Mouse (Mus musculus) neural tube, embryonic 15.5 days (tissue): ENCODE measurements around the gene Wnt16. TPM values are rescaled to one million over a fixed set of nuclear protein-coding genes. Genes with fewer than 3 reads are reported as not detected.

Experiments
- ATAC-seq: fragments of 200-750 bp; cut with Nextera tagmentation; 2 replicates; pipeline ENCODE4 v1.8.0; 2017; ENCODE audit warnings: mild to moderate bottlenecking, moderate TSS enrichment, moderate library complexity; ENCODE audit not compliant: low FRiP score
- H3K27ac ChIP-seq: fragments of 300-500 bp; sonication (generic); replicated peaks from 2 replicates; pipeline ENCODE4 v1.5.1; 2015; ENCODE audit warnings: mild to moderate bottlenecking, inconsistent platforms
- H3K27me3 ChIP-seq: fragments of 300-500 bp; sonication (generic); replicated peaks from 2 replicates; pipeline ENCODE4 v1.6.1; 2015; ENCODE audit warnings: inconsistent platforms
- H3K36me3 ChIP-seq: fragments of 300-500 bp; sonication (generic); 2 replicates; pipeline ENCODE4 v1.6.1; 2015; ENCODE audit warnings: inconsistent platforms
- H3K4me1 ChIP-seq: fragments of 300-500 bp; sonication (generic); 2 replicates; pipeline ENCODE4 v1.6.1; 2015; ENCODE audit warnings: inconsistent platforms
- H3K4me2 ChIP-seq: fragments of 300-500 bp; sonication (generic); 2 replicates; pipeline ENCODE4 v1.6.1; 2015; ENCODE audit warnings: inconsistent platforms, mild to moderate bottlenecking, moderate library complexity
- H3K4me3 ChIP-seq: fragments of 300-500 bp; sonication (generic); replicated peaks from 2 replicates; pipeline ENCODE4 v1.5.1; 2015; ENCODE audit warnings: mild to moderate bottlenecking, inconsistent platforms
- H3K9ac ChIP-seq: fragments of 300-500 bp; sonication (generic); replicated peaks from 2 replicates; pipeline ENCODE4 v1.6.1; 2015; ENCODE audit warnings: mild to moderate bottlenecking, inconsistent platforms
- H3K9me3 ChIP-seq: fragments of 300-500 bp; sonication (generic); replicated peaks from 2 replicates; pipeline ENCODE4 v1.6.1; 2016; ENCODE audit warnings: inconsistent platforms
- WGBS: fragments of 180-500 bp; shearing (Covaris S2); methylation state at CpG from one replicate; pipeline ENCODE4 v1.1.7; 2015; ENCODE audit warnings: mixed read lengths; 5-methylcytosine and 5-hydroxymethylcytosine counted together
- polyA plus RNA-seq: library from polyadenylated mRNA; unstranded; fragments of >200 nt; fragmentation: Nextera tagmentation; extraction: Ambion mirVana; gene quantifications from 2 replicates; pipeline ENCODE4 v1.2.1, GENCODE M21; 2015

The Wnt16 gene
- polyA plus RNA-seq, 1 experiment from 2014 or later = 0.88 TPM

DNA sequence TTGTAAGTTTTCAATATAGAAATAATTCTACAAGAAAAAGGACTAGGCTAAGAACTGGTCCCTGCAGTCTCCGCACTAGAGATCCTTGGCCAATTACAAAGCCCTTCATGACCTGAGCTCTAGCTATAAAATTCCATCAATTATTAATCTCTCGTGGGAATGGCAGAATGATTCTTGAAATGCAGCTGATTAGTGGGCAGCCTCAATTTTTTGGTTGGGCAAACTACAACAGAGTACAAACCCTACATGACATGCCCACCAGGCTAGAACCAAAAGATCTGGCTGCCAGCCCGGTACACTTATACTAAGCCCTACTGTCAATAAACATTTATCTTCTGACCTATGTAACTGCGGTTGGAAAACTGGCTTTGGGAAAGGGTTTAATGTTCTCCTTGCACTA is 39.1 kb downstream of the Wnt16 start:
- no peak for ATAC-seq
- H3K4me2 ChIP-seq = no peak overlapping the region
- no peak overlapping the region for H3K27ac ChIP-seq
- no peak overlapping the region for H3K4me3 ChIP-seq
- H3K36me3 ChIP-seq = 0 out of 2 replicates have a peak, but pooled peaks cover 2% of the 10 kb centered on the region
- 59% methylated on average over 4 of the region's 4 CpGs for WGBS
- no peaks in the 10 kb centered on the region for H3K4me1 ChIP-seq
- no peaks in the 10 kb centered on the region for H3K9me3 ChIP-seq
- H3K27me3 ChIP-seq = no peaks in the 10 kb centered on the region
- no peak overlapping the region for H3K9ac ChIP-seq

DNA sequence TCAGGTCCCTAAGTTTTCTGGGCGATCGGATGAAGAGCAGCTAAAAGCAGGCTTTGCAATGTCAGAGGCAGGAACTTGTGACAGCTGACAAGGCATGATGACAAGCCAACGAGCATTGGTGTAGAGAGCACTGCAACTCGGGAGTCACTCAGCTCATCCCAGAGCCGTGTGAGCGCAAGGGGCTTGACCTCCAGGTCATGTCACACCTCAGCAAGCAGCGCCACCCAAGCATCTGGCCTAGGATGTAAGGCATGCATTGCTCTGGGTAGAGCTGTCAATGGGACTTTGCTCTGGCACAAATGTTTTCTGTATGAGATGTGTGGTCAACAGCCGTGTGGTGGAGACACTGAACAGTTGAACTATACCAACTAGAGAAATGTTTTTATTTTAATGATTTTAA is 39.9 kb downstream of the Wnt16 start:
- 86% methylated on average over 8 of the region's 8 CpGs for WGBS
- Histone ChIP-seq H3K9ac (no peak overlapping the region), H3K4me2 (no peak overlapping the region), H3K36me3 (0 out of 2 replicates have a peak, but pooled peaks cover 2% of the 10 kb centered on the region), H3K9me3 (no peaks in the 10 kb centered on the region), H3K27me3 (no peaks in the 10 kb centered on the region), H3K4me1 (no peaks in the 10 kb centered on the region), H3K4me3 (no peak overlapping the region), H3K27ac (no peak overlapping the region)
- ATAC-seq = no peak

DNA sequence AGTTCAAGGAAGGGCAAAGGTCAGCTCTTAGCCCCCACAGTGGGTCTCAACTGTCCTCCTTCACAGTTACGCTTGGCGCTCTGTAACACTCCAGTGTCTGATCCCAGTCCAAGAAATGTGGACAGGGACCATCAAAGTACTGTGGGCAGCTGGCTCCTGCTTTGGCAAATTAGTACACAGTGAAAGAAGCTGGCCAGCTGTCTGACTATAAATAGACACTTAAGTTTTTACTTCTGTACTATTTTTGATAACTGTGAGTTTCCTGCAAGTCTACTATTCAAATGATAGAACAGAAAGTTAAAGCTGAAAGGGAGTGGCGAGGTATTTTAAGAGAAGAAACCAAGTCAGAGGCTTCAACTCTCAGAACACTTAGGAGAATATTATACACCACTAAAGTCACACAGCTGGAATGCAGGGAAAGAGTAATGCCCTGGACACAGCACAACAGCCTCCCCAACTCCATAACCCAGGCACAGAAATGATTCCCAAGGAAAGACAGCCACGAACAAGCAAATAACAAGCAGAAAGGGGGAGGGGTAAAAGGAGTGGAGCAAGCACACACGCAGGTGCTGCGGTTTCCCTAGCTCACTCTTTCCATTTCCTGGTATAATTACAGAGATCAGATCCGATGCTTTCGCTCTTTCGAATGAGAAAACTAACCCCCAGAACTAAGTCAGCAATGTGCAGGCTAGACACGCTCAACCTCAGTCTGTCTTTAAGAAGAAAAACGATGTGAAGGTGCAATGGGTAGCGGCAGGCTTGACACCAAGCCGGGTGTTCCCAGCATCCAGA is 42.3 kb downstream of the Wnt16 start:
- ATAC-seq = no peak
- no peaks in the 10 kb centered on the region for H3K27me3 ChIP-seq
- 90% methylated on average over 13 of the region's 13 CpGs for WGBS

DNA sequence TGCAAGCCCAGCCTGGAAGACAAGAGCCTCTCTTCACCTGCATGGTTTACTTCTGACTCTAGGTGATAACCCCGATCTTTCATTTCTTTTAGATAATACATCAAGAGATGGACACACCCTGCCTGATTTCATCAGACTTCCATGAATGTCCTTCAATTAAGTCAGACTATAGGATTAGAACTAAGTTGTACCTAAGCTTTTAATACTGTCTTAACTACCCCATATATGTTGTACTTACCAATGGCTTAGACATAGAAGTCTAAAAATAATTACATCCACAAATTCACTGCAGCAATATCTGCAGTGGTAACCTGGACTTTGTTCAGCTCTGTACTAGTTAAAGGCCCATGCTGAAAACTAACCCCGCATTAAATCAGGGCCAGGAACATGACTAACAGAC is 44.5 kb downstream of the Wnt16 start:
- Histone ChIP-seq H3K9ac (no peak overlapping the region), H3K36me3 (peaks cover 11% of the 10 kb centered on the region; the same call in 1 of the 2 replicates), H3K4me1 (no peaks in the 10 kb centered on the region), H3K27ac (no peak overlapping the region), H3K27me3 (no peaks in the 10 kb centered on the region), H3K4me2 (no peak overlapping the region), H3K9me3 (no peaks in the 10 kb centered on the region), H3K4me3 (no peak overlapping the region)
- 93% methylated on average over 2 of the region's 2 CpGs for WGBS
- no peak for ATAC-seq

More for the DNA sequence above, 42.3 kb downstream of the Wnt16 start:
- Histone ChIP-seq H3K9ac (no peak overlapping the region), H3K9me3 (no peaks in the 10 kb centered on the region), H3K4me1 (no peaks in the 10 kb centered on the region), H3K4me3 (no peak overlapping the region), H3K27ac (no peak overlapping the region), H3K36me3 (0 out of 2 replicates have a peak, but pooled peaks cover 2% of the 10 kb centered on the region), H3K4me2 (no peak overlapping the region)

DNA sequence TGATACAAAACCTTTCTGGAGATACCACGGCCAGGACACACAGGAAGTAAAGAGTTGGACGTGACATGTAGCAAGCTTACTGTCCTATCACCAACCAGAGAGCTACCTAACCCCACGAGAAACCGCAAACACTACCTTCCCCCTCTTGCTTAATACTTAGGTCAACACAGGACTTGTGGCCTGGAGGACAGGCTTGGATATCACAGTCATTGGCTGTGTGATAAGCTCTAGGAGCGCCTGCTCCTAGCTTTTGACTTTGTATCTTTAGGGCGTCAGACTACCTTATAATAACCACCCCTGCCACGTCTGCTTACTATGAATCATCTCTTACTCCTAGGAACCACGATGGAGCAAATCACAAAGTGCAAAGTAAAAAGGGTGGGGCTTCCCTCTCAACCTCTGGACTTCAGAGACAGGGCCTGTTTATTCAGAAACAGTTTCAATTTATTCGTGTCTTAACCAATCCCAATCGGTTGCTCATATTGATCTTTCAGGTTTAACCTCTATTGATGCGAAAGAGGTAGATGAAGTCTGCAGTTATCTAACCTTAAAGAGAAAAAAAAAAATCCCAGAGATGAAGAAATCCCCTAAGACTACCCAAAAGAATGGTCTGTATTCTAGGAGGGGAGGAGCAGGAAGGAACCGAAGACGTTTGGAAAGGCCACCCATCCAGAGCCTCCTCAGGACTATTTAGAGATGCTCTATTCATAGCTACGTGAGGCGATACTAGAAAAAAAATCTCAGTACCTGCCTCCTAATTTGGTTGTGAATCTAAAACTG is 51.9 kb downstream of the Wnt16 start:
- no peak overlapping the region for H3K27ac ChIP-seq
- H3K4me3 ChIP-seq = no peak overlapping the region
- no peaks in the 10 kb centered on the region for H3K9me3 ChIP-seq
- H3K4me2 ChIP-seq = no peak overlapping the region
- no peaks in the 10 kb centered on the region for H3K4me1 ChIP-seq
- ATAC-seq = no peak
- peaks cover 22% of the 10 kb centered on the region; the same call in 1 of the 2 replicates for H3K36me3 ChIP-seq
- WGBS = 96% methylated on average over 15 of the region's 15 CpGs
- no peaks in the 10 kb centered on the region for H3K27me3 ChIP-seq
- H3K9ac ChIP-seq = no peak overlapping the region

DNA sequence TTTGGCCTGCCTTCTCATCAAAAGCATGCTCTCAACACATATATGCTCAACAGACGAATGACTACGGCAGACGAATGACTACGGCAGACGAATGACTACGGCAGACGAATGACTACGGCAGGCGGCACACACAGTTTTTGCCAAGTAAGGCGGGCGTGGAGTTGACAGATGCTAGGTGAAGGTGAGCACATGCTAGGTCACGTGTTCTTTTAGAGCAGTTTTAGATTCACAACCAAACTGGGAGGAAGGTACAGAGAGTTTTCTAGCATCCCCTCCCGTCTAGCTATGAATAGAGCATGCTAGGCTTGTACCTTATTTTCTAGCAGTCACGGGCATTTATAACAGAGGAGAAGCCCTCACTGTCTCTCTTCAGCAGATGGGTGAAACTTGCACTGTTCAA is 52.8 kb downstream of the Wnt16 start:
- Histone ChIP-seq H3K4me3 (no peak overlapping the region), H3K4me1 (no peaks in the 10 kb centered on the region), H3K27me3 (no peaks in the 10 kb centered on the region), H3K27ac (no peak overlapping the region), H3K4me2 (no peak overlapping the region), H3K36me3 (peaks cover 22% of the 10 kb centered on the region; the same call in 1 of the 2 replicates), H3K9ac (no peak overlapping the region), H3K9me3 (no peaks in the 10 kb centered on the region)
- ATAC-seq = no peak
- 93% methylated on average over 14 of the region's 14 CpGs for WGBS

DNA sequence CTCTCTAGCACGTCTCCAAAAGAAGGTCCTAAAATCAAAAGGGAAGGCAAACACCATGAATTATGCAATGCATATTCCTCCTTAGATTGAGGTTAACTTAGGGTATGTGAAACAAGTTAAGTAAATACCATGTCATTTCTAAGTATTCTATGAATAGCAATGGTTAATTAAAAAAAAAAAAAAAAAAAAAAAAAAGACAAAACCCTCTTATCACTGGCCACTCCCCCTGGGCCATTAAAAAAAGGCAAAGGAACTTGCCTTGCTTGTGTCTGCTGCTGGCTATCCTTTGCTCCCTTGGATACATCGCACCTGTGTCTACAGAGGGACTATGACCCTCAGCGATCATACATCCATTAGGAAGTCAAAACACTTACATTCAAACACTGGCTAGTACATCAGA is 55.3 kb downstream of the Wnt16 start:
- WGBS = 86% methylated on average over 3 of the region's 3 CpGs
- no peak overlapping the region for H3K4me2 ChIP-seq
- ATAC-seq = no peak

DNA sequence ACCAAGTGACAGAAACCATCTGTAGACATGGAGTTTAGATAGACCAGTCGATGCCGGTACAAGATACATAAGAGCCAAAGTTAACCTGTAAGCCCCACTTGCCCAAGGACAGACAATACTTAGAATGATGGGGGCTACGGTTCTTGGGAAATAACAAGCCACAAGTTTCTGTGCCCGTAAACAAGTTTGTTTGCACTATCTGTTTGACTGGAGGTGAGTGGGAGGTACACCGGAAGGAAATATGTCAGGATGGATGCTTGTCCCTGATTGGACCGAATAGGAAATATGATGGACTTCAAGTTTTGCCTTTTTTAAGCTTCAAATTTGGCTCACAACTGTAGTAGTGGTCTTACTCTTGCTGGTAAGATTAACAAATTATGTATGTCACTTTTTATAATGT is 55.7 kb downstream of the Wnt16 start:
- no peak for ATAC-seq
- Histone ChIP-seq H3K9me3 (no peaks in the 10 kb centered on the region), H3K27me3 (no peaks in the 10 kb centered on the region), H3K9ac (no peak overlapping the region), H3K4me1 (no peaks in the 10 kb centered on the region), H3K4me2 (no peak overlapping the region), H3K27ac (no peak overlapping the region), H3K36me3 (peaks cover 8% of the 10 kb centered on the region; the same call in 1 of the 2 replicates), H3K4me3 (no peak overlapping the region)
- WGBS = 95% methylated on average over 6 of the region's 6 CpGs

More for the DNA sequence above, 55.3 kb downstream of the Wnt16 start:
- Histone ChIP-seq H3K9me3 (no peaks in the 10 kb centered on the region), H3K27me3 (no peaks in the 10 kb centered on the region), H3K4me1 (no peaks in the 10 kb centered on the region), H3K4me3 (no peak overlapping the region), H3K9ac (no peak overlapping the region), H3K27ac (no peak overlapping the region), H3K36me3 (peaks cover 10% of the 10 kb centered on the region; the same call in 1 of the 2 replicates)

DNA sequence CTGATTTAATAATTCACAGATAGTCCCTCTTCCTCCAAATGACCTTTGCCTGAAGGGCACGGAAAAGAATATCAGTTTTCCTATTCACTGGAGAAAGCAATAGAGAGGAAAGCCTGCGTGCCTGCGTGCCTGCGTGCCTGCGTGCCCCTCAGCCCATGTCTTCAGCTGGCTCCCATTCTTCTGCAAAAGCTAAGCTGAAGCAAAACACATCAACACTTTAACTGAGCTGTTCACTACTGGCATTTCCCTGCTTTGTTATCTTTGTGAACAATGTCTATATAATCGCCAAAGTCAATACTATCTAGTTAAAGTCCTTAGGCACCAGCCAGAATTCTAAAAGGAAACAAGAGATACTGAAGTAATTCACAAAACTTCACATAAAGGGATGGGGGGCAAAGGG is 56.4 kb downstream of the Wnt16 start:
- Histone ChIP-seq H3K4me3 (no peak overlapping the region), H3K4me1 (no peaks in the 10 kb centered on the region), H3K27ac (no peak overlapping the region), H3K4me2 (no peak overlapping the region), H3K36me3 (peaks cover 5% of the 10 kb centered on the region; the same call in 1 of the 2 replicates), H3K27me3 (no peaks in the 10 kb centered on the region), H3K9me3 (no peaks in the 10 kb centered on the region), H3K9ac (no peak overlapping the region)
- WGBS = 47% methylated on average over 6 of the region's 6 CpGs
- ATAC-seq = no peak

DNA sequence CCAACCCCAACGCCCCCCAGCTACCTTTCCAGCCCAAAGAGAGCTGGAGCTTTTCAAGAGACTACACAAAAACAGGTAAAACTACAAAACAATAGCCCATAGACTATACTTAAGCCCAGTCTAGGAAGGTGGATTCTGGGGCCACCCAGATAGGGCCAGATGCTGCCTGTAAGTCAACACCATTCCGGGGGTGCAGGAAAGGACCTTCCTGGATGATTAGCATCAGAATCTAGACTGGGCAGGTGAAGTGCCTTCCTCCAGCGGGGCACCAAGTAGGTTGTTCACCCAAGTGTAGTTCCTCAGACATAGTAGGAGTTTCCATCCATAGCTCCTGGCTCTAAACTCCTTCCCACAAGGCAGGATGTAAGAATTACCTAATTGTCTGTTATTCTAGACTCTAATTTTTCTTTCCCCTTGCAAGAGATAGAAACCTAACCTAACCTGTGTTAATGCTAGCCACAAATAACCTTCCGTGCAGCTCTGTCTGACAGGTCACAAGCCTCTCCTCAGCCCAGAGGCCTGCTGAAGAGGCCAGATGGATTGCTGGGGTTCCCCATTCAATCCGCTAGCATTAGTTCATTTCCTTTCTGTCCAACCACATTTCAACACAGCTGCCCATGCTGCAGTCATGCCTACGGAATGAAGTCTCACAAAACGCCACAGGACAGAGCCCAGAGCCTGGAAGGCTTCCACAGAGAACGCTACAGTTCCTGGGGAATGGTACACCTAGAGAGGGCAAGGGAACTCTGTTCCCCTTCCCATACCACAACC is 59.3 kb downstream of the Wnt16 start:
- 80% methylated on average over 8 of the region's 8 CpGs for WGBS
- no peak overlapping the region for H3K9ac ChIP-seq
- H3K27ac ChIP-seq = no peak overlapping the region

More for the DNA sequence above, 59.3 kb downstream of the Wnt16 start:
- H3K36me3 ChIP-seq = no peaks in the 10 kb centered on the region
- H3K4me1 ChIP-seq = no peaks in the 10 kb centered on the region
- ATAC-seq = no peak
- no peak overlapping the region for H3K4me2 ChIP-seq
- H3K27me3 ChIP-seq = no peaks in the 10 kb centered on the region
- no peaks in the 10 kb centered on the region for H3K9me3 ChIP-seq
- H3K4me3 ChIP-seq = no peak overlapping the region
